Mouse (Mus musculus): ENCODE data around the gene Olfr1223. TPM values are rescaled to one million over a fixed set of nuclear protein-coding genes. Genes with fewer than 3 reads are reported as not detected.
"Not testable (repeated sequence)": the region's sequence is repeated elsewhere in the genome, so short reads cannot be mapped to it uniquely, and the experiment has no call there.

Gene Olfr1223
- total RNA-seq (2017), result not detected in 2 replicates

DNA sequence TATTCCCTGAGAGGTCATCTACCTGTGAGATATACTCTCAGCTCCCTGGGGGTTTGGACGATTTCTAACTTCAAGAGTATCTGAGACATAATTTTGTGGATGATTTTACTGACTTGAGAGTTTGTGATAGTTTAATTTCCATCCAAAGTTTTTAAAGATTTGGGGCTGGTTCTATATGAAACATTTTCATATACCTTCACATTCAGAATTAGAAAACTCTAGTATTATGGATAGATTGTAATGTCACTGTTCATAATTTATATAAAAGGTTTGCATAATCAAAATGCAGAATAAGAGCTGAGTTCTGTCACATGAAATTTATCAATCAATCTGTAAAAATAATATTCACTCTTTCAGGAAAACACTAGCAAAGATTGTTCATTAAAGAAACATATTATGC is at the start of gene Olfr1223:
TSS of gene Olfr1223 (minus strand) at position 101 of the 400 bp plus-strand sequence.
- ATAC-seq (replicated peaks; ENCODE audit: low read depth, poor library complexity, severe bottlenecking), result no peak

DNA sequence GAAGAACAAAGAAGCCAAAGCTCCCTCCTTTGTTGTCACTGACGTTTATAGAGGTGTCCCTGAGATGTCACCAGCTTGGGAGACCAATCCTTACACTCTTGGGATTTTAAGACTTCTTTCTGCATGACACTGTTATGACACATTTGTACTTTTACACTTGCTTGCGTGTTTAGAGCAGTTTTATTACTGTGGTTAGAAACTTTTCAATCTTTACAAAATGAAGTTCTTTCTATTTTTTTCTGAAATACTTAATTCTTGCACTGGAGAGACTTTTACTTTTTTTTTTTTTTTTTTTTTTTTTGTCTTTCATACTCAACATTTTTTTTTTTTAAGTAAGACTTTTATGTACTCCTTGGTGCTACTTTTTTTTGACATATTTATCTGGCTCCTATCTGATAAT is 48.6 kb upstream of the Olfr1223 start, which contains the start of gene Olfr1226:
TSS of gene Olfr1226 (minus strand) at position 101 of the 400 bp plus-strand sequence.
- no peak for ATAC-seq (replicated peaks; ENCODE audit: low read depth, poor library complexity, severe bottlenecking)

DNA sequence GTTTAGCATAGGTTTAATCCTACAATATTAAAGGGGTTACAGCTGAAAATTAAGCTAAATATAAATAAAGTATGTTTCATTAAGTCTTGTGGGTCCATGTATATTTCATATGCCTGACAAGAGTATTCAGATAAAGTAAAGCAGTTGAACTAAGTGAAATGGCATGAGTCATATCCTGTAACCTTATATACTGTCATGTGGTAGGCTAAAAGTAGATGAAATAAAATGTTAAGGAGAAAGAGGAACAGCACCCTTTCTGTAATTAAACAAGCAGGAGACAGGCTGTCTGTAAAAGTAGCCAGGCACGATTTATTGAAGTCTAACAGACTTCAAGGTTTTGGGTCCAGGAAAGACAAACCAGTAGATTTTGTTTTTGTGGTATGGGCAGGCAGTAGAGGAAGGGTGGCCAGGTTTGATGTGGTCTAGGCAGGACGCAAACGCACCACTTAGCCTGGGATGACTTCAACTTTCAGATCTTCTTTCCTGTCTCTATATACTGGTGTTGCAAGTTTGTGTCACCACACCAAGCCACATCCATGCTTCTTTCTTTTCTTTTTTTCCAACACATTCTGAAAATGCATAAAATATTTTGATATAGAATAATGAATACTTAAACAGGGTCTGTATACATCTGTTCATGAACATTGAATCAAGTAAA is 45.1 kb upstream of the Olfr1223 start:
- peak; percentile 42; the same call in 1 of the 2 replicates for ATAC-seq (replicated peaks; ENCODE audit: low read depth, poor library complexity, severe bottlenecking)

DNA sequence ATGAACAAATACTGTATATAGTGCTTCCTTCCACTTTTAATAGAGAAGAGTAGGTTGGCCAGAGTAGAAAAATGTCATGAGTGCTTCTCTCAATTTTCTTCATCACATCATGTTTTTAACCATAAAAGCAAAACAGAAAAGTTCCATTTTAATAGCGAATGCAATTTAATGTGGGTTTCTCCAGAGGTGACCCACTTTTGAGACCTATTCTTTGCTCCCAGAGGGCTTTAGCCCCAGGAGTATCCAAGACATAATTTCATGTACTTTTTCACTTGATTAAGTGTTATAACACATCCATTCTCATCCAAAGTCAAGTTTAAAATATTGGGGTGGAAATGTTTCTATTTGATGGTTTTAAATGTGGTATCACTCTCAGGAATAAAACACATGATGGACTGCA is 23.2 kb upstream of the Olfr1223 start, which contains the start of gene Olfr1225:
TSS of gene Olfr1225 (minus strand) at position 101 of the 400 bp plus-strand sequence.
- ATAC-seq (replicated peaks; ENCODE audit: low read depth, poor library complexity, severe bottlenecking), result no peak

DNA sequence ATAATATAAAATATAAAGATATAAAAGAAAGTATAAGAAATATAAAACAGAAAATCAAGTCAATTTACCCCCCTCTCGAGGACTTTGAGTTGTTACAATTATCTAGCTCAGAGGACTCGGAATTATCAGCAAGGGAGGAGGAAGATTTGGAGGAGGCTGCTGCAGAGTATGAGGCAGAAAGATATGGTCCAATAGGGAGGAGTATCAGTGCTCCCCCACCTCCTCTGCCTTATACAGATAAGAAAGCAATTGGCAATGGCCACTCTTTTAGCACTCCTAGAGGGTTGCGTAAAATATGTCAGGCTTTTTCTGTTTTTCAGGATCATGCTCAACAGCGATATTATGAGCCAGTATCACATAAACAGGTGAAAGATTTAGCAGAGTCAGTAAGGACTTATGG is 13.4 kb upstream of the Olfr1223 start:
- ATAC-seq (replicated peaks; ENCODE audit: low read depth, poor library complexity, severe bottlenecking), result not testable (repeated sequence)

DNA sequence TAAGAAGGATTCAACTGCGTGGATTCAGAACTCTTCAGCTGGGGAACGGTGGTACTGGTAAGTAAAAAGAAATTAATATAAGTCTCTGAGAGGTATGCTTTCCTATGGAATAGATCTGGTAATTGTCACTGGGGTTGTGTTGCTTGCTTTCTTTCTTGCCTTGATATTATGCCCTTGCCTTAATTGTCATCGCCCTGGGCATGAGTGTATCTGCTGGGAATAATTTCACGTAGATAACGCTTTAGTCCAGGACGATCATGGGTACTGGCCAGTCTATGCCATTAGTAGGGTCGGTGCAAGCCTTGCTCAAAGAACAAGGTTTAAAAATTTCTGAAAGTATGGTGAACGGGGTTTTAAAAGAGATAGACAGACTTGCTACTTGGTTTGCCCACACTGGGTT is 12.6 kb upstream of the Olfr1223 start, which contains the start of gene Olfr1224-ps1:
TSS of gene Olfr1224-ps1 (minus strand) at position 101 of the 400 bp plus-strand sequence.
- not testable (repeated sequence) for ATAC-seq (replicated peaks; ENCODE audit: low read depth, poor library complexity, severe bottlenecking)

DNA sequence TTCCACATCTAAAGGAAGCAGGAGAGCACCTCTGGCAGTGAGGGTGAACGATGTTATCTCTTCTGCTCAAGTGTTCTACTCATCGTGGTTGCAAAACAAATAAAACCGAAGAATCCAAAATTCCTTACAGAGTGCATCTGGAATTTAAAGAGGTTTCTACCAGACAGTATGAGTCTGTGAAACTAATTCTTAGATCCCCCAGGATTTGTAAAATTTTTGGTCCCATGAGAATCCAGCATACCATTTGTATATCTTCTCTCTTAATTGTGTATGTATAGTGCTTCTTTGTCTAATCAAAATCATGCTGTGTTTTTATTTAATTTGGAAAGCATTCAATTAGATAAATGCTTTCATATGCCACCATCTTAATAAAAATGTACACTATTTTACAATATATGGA is 18.4 kb downstream of the Olfr1223 start, which contains the start of gene Olfr1222:
TSS of gene Olfr1222 (minus strand) at position 101 of the 400 bp plus-strand sequence.
- ATAC-seq (replicated peaks; ENCODE audit: low read depth, poor library complexity, severe bottlenecking), result no peak

DNA sequence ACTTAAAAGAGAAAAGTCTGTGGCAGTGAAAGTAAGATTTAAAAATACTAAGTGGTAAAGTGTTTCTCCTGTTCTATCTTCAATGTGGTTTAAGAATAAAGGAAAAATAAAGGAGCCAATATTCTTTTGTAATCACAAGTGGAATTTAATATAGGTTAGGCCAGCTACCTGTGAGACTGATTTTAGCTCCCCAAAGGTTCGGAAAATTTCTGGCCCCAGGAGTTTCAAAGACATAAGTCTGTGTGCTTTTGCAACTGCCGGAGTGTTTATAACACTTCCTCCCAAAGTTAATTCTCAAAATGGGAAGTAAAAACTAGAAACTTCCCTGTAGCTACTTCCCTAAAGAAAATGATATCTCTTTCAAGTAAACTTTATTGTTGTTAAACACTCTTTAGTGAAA is 34.2 kb downstream of the Olfr1223 start, which contains the start of gene Olfr1221:
TSS of gene Olfr1221 (minus strand) at position 101 of the 400 bp plus-strand sequence.
- ATAC-seq (replicated peaks; ENCODE audit: low read depth, poor library complexity, severe bottlenecking), result no peak

DNA sequence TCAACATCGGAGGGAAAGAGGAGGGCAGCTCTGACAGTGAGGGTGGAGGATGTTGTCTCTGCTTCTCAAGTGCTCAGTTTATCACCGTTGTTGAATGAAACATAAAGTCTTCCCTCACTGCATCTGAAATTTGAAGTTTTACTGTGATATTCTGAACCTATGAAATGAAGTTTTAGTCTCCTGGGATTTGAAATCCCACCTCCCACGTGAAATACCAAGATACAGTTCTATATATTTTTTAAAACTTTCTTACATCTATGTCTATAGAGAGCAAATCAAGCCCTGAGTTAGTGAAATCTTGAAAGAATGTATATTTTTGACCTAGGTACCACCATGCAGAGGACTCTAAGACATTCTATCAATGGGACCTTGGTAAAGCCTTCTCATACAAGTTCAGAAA is 44.6 kb downstream of the Olfr1223 start, which contains the start of gene Olfr1220:
TSS of gene Olfr1220 (minus strand) at position 101 of the 400 bp plus-strand sequence.
- ATAC-seq (replicated peaks; ENCODE audit: low read depth, poor library complexity, severe bottlenecking), result no peak

DNA sequence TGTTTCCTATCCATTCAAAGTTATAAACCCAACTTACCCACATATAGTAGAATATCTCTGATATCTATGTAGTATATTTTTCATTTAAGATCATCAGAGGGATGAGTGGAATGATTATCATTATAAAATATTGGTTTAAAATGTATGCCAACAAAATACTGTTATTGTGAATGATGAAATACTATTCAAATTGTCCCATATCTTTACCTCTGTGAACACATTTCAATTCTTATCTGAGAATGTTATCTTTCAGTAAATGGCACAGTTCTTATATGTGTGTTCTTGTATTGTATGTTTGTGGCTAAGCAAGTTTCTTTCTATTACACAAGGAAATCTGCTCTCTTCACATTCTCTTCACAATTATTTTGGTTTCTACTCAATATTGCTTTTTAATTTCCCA is 45.7 kb downstream of the Olfr1223 start:
- ATAC-seq (replicated peaks; ENCODE audit: low read depth, poor library complexity, severe bottlenecking), result no peak

DNA sequence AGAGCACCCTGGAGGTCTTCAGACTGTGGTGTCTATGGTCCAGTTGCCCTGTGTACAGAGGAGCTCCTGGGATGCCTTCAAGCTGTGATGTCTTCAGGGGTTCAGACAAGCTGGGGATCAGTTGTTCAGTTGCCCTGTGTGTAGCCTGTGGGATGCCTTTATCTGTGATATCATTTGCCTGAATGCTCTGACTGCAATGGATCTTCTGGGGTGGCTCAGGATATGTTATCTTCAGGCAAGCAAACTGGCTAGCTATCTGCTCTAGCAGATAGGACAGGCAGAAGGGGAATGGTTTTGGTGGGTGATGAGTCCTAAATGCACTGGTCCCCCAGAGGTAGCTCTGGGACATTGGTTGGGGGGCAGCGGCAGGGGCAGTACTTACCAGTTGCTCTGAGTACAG is 57.5 kb downstream of the Olfr1223 start:
- ATAC-seq (replicated peaks; ENCODE audit: low read depth, poor library complexity, severe bottlenecking), result no peak

Other genes starting within 250 kb of the Olfr1223 start
- not detected in 2 replicates for gene Olfr1208, start 249.2 kb downstream of the Olfr1223 start, total RNA-seq (2017)
- not detected in 2 replicates for gene Olfr1209, start 236.4 kb downstream of the Olfr1223 start, total RNA-seq (2017)
- not detected in 2 replicates for gene Olfr1211, start 213.4 kb downstream of the Olfr1223 start, total RNA-seq (2017)
- gene Olfr1212, start 197.6 kb downstream of the Olfr1223 start, total RNA-seq (2017), result not detected in 2 replicates
- not detected in 2 replicates for gene Gm13762, start 171.3 kb downstream of the Olfr1223 start, total RNA-seq (2017)
- not detected in 2 replicates for gene Olfr1214, start 158.9 kb downstream of the Olfr1223 start, total RNA-seq (2017)
- not detected in 2 replicates for gene Olfr1215, start 144.6 kb downstream of the Olfr1223 start, total RNA-seq (2017)
- not detected in 2 replicates for gene Olfr1216, start 133.2 kb downstream of the Olfr1223 start, total RNA-seq (2017)
- not detected in 2 replicates for gene Olfr1217, start 119.5 kb downstream of the Olfr1223 start, total RNA-seq (2017)
- gene Olfr1218, start 90.4 kb downstream of the Olfr1223 start, total RNA-seq (2017), result not detected in 2 replicates
- not detected in 2 replicates for gene Olfr1219, start 68.0 kb downstream of the Olfr1223 start, total RNA-seq (2017)
- gene Olfr1220, start 44.7 kb downstream of the Olfr1223 start, total RNA-seq (2017), result not detected in 2 replicates
- gene Olfr1221, start 34.3 kb downstream of the Olfr1223 start, total RNA-seq (2017), result not detected in 2 replicates
- gene Olfr1222, start 18.5 kb downstream of the Olfr1223 start, total RNA-seq (2017), result not detected in 2 replicates
- not detected in 2 replicates for gene Olfr1224-ps1, start 12.5 kb upstream of the Olfr1223 start, total RNA-seq (2017)
- not detected in 2 replicates for gene Olfr1225, start 23.1 kb upstream of the Olfr1223 start, total RNA-seq (2017)
- not detected in 2 replicates for gene Olfr1226, start 48.5 kb upstream of the Olfr1223 start, total RNA-seq (2017)
- gene Olfr1228, start 102.5 kb upstream of the Olfr1223 start, total RNA-seq (2017), result not detected in 2 replicates
- not detected in 2 replicates for gene Olfr1229, start 136.5 kb upstream of the Olfr1223 start, total RNA-seq (2017)
- not detected in 2 replicates for gene Olfr1230, start 145.7 kb upstream of the Olfr1223 start, total RNA-seq (2017)
- not detected in 2 replicates for gene Olfr1231, start 155.5 kb upstream of the Olfr1223 start, total RNA-seq (2017)
- not detected in 2 replicates for gene Olfr1232, start 178.1 kb upstream of the Olfr1223 start, total RNA-seq (2017)
- not detected in 2 replicates for gene Olfr1233, start 190.8 kb upstream of the Olfr1223 start, total RNA-seq (2017)
- not detected in 2 replicates for gene Olfr1234, start 213.3 kb upstream of the Olfr1223 start, total RNA-seq (2017)